Mouse (Mus musculus): Measurements from ENCODE around the gene Nol3. TPM values are rescaled to one million over a fixed set of nuclear protein-coding genes. Genes with fewer than 3 reads are reported as not detected.
"Not testable (repeated sequence)": the region's sequence is repeated elsewhere in the genome, so short reads cannot be mapped to it uniquely, and the experiment has no call there.

The Nol3 gene
- total and polyA plus RNA-seq, 3 experiments = 0.63 to 0.89 TPM; not detected in 1

GRCm38 (mm10) chr8:105290554-105291314, 14.8 kb downstream of the Nol3 start (continued):
- TF ChIP-seq HCFC1 (IDR thresholded peaks at IDR 0.05; ENCODE audit: low read depth, low read length) = peak; percentile 65
- no peak for TF ChIP-seq USF1 (IDR thresholded peaks at IDR 0.05; ENCODE audit: low read depth, low read length)
- TF ChIP-seq POLR2A (IDR thresholded peaks at IDR 0.05; ENCODE audit: control insufficient read depth in 1 of 2, insufficient read depth in 1 of 2, low read depth in 1 of 2, low read length in 2 of 2, poor library complexity in 1 of 2) = no peak

DNA sequence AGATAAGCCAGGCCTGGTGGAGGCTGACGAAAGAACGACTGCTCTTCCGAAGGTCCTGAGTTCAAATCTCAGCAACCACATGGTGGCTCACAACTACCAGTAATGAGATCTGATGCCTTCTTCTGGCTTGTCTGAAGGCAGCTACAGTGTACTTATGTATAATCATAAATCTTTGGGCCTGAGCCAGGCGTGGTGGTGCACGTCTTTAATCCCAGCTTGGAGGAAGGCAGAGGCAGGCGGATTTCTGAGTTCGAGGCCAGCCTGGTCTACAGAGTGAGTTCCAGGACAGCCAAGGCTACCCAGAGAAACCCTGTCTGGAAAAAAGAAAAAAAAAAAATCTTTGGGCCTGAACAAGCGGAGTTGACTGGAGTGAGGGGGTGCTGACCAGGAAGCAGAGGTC, 15.4 kb downstream of the Nol3 start:
- H3K79me2 ChIP-seq (ENCODE audit: control insufficient read depth, insufficient read depth, low read length, poor library complexity); H3K4me3 ChIP-seq (ENCODE audit: control insufficient read depth in 1 of 2, insufficient read depth in 1 of 2, low read depth in 2 of 2, low read length in 2 of 2); H3K9ac ChIP-seq (ENCODE audit: control insufficient read depth, low read depth, low read length, poor library complexity, severe bottlenecking): not testable (repeated sequence)

GRCm38 (mm10) chr8:105291802-105292201, 15.9 kb downstream of the Nol3 start:
- H3K4me1 ChIP-seq (ENCODE audit: control insufficient read depth in 1 of 2, insufficient read depth in 2 of 2, low read length in 2 of 2) = peaks cover 5 to 20% of the 10 kb centered on the region in 2 experiments
- H3K9ac ChIP-seq (ENCODE audit: control insufficient read depth, low read depth, low read length, poor library complexity, severe bottlenecking); H3K36me3 ChIP-seq (ENCODE audit: control insufficient read depth in 1 of 2, insufficient read depth in 2 of 2, low read length in 2 of 2); H3K4me3 ChIP-seq (ENCODE audit: control insufficient read depth in 1 of 2, insufficient read depth in 1 of 2, low read depth in 2 of 2, low read length in 2 of 2); H3K9me3 ChIP-seq (replicated peaks; ENCODE audit: insufficient read depth, low read length); H3K27me3 ChIP-seq (ENCODE audit: control insufficient read depth in 1 of 2, insufficient read depth in 2 of 2, low read length in 2 of 2); H3K27ac ChIP-seq (ENCODE audit: control insufficient read depth, low read depth, low read length); H3K79me2 ChIP-seq (ENCODE audit: control insufficient read depth, insufficient read depth, low read length, poor library complexity): not testable (repeated sequence)
- peak; percentile 47 for DNase-seq (ENCODE audit: low read depth, low spot score)
- TF ChIP-seq SMC3 (IDR thresholded peaks at IDR 0.05; ENCODE audit: low read depth, low read length) (peak; percentile 45), CTCF (IDR thresholded peaks at IDR 0.05 in 2 of 3, conservative IDR thresholded peaks at IDR 0.05 in 1 of 3; ENCODE audit: control insufficient read depth in 1 of 3, insufficient read depth in 1 of 3, low read depth in 2 of 3, low read length in 3 of 3, poor library complexity in 1 of 3, severe bottlenecking in 1 of 3) (peak; percentile 13 to 52 (median 43); a peak in 4 of 6 replicates), MYC (IDR thresholded peaks at IDR 0.05; ENCODE audit: low read depth, low read length) (peak; percentile 60; the same call in 1 of the 2 replicates), RAD21 (IDR thresholded peaks at IDR 0.05; ENCODE audit: low read depth, low read length) (peak; percentile 20)

More for the DNA sequence above, 15.4 kb downstream of the Nol3 start:
- H3K4me1 ChIP-seq (ENCODE audit: control insufficient read depth in 1 of 2, insufficient read depth in 2 of 2, low read length in 2 of 2) = peaks cover 4 to 16% of the 10 kb centered on the region in 2 experiments; a peak in 3 of 4 replicates
- H3K9me3 ChIP-seq (replicated peaks; ENCODE audit: insufficient read depth, low read length); H3K36me3 ChIP-seq (ENCODE audit: control insufficient read depth in 1 of 2, insufficient read depth in 2 of 2, low read length in 2 of 2); H3K27ac ChIP-seq (ENCODE audit: control insufficient read depth, low read depth, low read length); H3K27me3 ChIP-seq (ENCODE audit: control insufficient read depth in 1 of 2, insufficient read depth in 2 of 2, low read length in 2 of 2); DNase-seq (ENCODE audit: low read depth, low spot score): not testable (repeated sequence)

- peaks cover 6 to 18% of the 10 kb centered on the region in 2 experiments for H3K4me1 ChIP-seq (ENCODE audit: control insufficient read depth in 1 of 2, insufficient read depth in 2 of 2, low read length in 2 of 2)
- no peak overlapping the region for H3K27ac ChIP-seq (ENCODE audit: control insufficient read depth, low read depth, low read length)
- no peaks in the 10 kb centered on the region for H3K27me3 ChIP-seq (ENCODE audit: control insufficient read depth in 1 of 2, insufficient read depth in 2 of 2, low read length in 2 of 2)
- peaks cover 0 to 2% of the 10 kb centered on the region in 2 experiments; a peak in 1 of 4 replicates for H3K36me3 ChIP-seq (ENCODE audit: control insufficient read depth in 1 of 2, insufficient read depth in 2 of 2, low read length in 2 of 2)
- H3K9me3 ChIP-seq (replicated peaks; ENCODE audit: insufficient read depth, low read length) = no peaks in the 10 kb centered on the region
- peaks cover 2% of the 10 kb centered on the region; the same call in 1 of the 2 replicates for H3K79me2 ChIP-seq (ENCODE audit: control insufficient read depth, insufficient read depth, low read length, poor library complexity)
- no peak overlapping the region for H3K4me3 ChIP-seq (ENCODE audit: control insufficient read depth in 1 of 2, insufficient read depth in 1 of 2, low read depth in 2 of 2, low read length in 2 of 2)
- DNase-seq (ENCODE audit: low read depth, low spot score) = no peak
- TF ChIP-seq GATA1 (IDR thresholded peaks at IDR 0.05; ENCODE audit: low read depth, low read length) = no peak
- H3K9ac ChIP-seq (ENCODE audit: control insufficient read depth, low read depth, low read length, poor library complexity, severe bottlenecking) = no peak overlapping the region
Measured at GRCm38 (mm10) chr8:105292471-105292870, 16.5 kb downstream of the Nol3 start.
